Mouse (Mus musculus) E14TG2a.4 (cell line): Measurements from ENCODE around the gene Rpa1.

Experiments used
- H3K27me3 ChIP-seq: 2 replicates; pipeline ENCODE4 v1.6.1; 2014; ENCODE audit warnings: low read length, control low read depth; ENCODE audit not compliant: insufficient read depth
- H3K36me3 ChIP-seq: 2 replicates; pipeline ENCODE4 v1.6.1; 2014; ENCODE audit warnings: low read length, control low read depth; ENCODE audit not compliant: insufficient read depth
- H3K4me1 ChIP-seq: replicated peaks from 2 replicates; pipeline ENCODE4 v1.6.1; 2014; ENCODE audit warnings: low read depth, low read length, control low read depth
- H3K4me3 ChIP-seq: replicated peaks from 2 replicates; pipeline ENCODE4 v1.5.1; 2014; ENCODE audit warnings: mild to moderate bottlenecking, low read length
- H3K9me3 ChIP-seq: 2 replicates; pipeline ENCODE4 v1.6.1; 2014; ENCODE audit warnings: low read length, control low read depth
- CTCF ChIP-seq: conservative IDR thresholded peaks from 2 replicates; pipeline ENCODE4 v1.5.1; 2014; ENCODE audit warnings: low read length
- NANOG ChIP-seq: IDR thresholded peaks from 2 replicates; pipeline ENCODE4 v1.6.1; 2014; ENCODE audit warnings: borderline replicate concordance, low read length, mixed read lengths
- POU5F1 ChIP-seq: IDR thresholded peaks from 2 replicates; pipeline ENCODE4 v1.6.1; 2014; ENCODE audit warnings: low read length, borderline replicate concordance

Gene Rpa1

DNA sequence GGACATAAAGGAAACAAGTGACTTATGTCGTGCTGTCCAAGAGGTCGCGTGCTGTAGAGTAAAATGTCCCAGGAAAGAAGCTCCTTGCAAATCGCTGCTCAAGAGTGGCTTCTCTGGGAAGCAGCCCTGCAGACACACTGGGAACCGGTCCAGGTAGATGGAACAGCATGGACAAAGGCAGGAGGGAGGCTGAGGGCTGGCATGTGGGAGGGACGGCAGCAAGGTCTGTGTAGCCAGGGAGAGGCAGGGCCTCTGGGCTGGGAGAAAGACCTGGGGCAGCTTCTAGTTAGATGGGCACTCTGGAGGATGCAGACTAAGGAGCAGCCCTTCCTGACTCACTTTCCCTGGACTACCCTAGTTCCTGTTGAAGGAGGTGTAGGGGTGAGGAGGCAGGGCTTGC lies 88.7 kb downstream of the Rpa1 start:
- H3K9me3 ChIP-seq: no peaks in the 10 kb centered on the region
- TF ChIP-seq POU5F1: no peak
- TF ChIP-seq CTCF: no peak
- TF ChIP-seq NANOG: no peak
- no peaks in the 10 kb centered on the region for H3K36me3 ChIP-seq
- no peak overlapping the region for H3K4me3 ChIP-seq
- peaks cover 16% of the 10 kb centered on the region for H3K4me1 ChIP-seq
- peaks cover 51% of the 10 kb centered on the region for H3K27me3 ChIP-seq

DNA sequence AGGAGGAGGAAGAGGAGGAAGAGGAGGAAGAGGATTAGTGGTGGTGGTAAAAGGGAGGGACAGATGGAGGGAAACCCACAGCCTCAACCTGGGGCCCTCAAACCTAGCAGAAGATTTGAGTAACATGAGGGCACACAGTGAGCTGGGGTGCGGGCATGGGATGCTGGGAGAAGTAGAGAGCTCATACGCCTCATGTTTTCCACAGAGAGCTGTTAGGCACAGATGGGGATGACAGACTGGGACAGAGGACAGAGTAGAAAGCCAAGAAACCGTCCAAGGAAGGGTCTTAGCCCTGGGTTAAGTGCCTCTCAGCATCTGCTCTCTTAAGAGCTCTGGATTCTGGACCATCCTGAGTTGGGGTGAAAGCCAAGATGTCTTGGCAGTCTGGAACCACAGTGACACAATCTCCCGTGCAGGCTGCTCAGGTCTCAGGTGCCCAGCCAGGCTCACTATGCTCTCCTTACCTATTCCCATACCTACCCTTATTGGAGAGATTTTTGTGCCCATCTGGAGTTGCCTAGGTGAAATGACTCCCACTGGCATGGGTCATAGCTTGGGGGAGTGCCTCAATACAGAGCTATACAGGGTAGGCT lies 91.0 kb downstream of the Rpa1 start:
- TF ChIP-seq POU5F1 (no peak), CTCF (no peak), NANOG (no peak)
- H3K4me3 ChIP-seq: no peak overlapping the region
- peaks cover 23% of the 10 kb centered on the region for H3K4me1 ChIP-seq
- H3K9me3 ChIP-seq: no peaks in the 10 kb centered on the region
- H3K27me3 ChIP-seq: peaks cover 43% of the 10 kb centered on the region
- H3K36me3 ChIP-seq: no peaks in the 10 kb centered on the region

DNA sequence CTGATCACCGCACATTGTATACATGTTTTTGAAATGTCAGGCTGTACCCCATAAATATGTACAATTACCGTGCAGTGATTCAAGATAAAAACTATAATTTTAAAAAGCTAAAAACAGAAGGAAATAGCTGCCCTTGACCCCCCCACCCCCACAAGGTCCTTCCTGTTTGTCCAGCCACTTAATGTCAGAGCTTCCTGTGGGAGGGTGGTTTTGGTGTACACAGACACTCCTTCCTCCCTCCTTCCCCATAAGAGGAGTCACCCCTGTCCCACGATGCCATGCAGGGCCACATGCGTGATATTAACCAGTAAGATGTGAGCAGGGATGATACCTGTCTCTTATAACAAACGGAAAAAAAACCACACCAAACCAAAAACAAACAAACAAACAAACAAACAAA lies 92.8 kb downstream of the Rpa1 start:
- peaks cover 33% of the 10 kb centered on the region for H3K4me1 ChIP-seq
- TF ChIP-seq POU5F1 (no peak), NANOG (no peak), CTCF (no peak)
- H3K27me3 ChIP-seq: peaks cover 33% of the 10 kb centered on the region
- no peaks in the 10 kb centered on the region for H3K9me3 ChIP-seq
- no peaks in the 10 kb centered on the region for H3K36me3 ChIP-seq
- no peak overlapping the region for H3K4me3 ChIP-seq

DNA sequence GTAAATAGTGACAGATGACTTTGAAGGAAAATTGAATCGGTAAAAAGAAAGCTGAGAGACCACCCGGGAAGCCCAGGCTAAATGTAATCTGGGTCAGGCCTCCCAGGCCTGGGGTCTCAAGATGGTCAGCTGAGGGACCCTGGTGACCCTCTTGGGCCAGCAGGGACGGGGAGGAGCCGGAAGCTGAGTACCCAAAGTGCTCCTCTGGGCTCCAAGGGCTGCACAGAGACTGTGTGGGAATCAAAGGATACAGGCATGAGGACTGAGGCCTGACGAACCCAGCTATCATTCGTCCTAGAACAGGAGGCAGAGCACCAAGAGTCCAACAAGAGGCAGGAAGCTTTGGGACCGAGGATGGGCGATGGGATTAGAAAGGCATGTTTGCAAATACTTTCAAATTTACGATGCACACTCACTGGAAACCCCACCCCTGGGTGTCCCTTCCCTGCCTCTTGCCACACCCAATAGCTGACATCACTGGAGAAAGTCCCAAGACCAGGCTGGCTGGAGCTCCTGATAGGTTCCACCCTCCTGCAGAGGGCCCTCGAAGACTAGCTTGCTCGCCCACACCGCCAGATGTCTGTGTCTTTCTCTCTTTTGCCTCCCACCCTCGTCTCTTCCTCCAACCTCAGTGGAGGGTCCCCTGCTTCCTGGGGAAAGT lies 93.7 kb downstream of the Rpa1 start:
- Histone ChIP-seq H3K4me3 (no peak overlapping the region), H3K4me1 (peaks cover 42% of the 10 kb centered on the region), H3K9me3 (no peaks in the 10 kb centered on the region), H3K36me3 (no peaks in the 10 kb centered on the region), H3K27me3 (peaks cover 34% of the 10 kb centered on the region)
- TF ChIP-seq POU5F1: no peak
- no peak for TF ChIP-seq NANOG
- no peak for TF ChIP-seq CTCF

DNA sequence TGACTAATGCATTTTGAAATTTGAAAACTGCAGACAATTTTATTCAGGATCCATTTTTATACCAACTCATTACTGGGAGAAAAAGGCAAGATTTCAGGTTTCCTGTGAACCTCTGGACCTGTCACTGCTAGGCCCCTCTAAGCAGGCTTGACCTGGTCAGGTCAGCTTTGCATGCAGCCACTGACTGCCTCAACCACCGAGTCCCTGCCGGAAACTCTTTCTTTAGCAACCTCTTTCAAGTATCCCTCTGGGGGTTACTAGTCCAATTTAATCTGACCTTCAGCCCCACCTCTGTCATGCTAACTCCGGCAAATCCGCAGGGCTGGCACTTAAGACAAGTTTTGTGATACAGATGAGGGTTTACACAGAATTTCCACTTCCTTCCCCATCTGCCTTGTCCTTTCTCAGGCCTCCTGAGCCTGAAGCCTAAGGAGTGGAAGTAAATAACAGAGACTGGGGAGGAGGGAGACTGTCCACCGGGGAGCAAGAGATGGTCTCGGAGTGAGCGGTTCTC lies 96.5 kb downstream of the Rpa1 start:
- Histone ChIP-seq H3K9me3 (no peaks in the 10 kb centered on the region), H3K36me3 (no peaks in the 10 kb centered on the region), H3K4me1 (peaks cover 63% of the 10 kb centered on the region), H3K27me3 (peaks cover 28% of the 10 kb centered on the region), H3K4me3 (no peak overlapping the region)
- peak; percentile 39; the same call in 1 of the 2 replicates for TF ChIP-seq NANOG
- no peak for TF ChIP-seq CTCF
- TF ChIP-seq POU5F1: no peak

DNA sequence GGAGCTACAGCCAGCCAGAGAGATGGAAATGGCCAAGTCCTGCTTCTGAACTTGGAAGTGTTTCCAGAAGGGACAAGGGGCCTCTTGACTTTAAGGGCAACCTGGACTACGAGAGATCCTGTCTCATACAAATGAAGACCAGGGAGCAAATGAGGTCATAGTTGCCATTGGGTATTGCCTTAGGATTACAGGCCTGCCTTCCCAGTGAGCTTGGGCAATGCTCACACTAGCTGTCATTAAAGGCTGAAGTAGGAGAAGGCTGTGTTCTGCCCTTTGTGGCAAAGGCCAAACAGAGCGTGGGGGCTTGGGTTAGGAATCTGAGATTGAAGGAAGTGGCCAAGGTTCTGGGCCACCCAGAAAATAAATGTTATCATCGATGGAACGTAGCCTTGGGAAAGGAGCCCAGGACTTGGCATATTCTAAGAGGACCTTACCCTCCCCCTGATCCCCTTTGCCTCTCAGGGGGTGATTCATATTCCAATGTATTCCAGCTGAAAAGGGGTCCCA lies 97.1 kb downstream of the Rpa1 start:
- no peaks in the 10 kb centered on the region for H3K9me3 ChIP-seq
- no peak overlapping the region for H3K4me3 ChIP-seq
- no peaks in the 10 kb centered on the region for H3K36me3 ChIP-seq
- peaks cover 68% of the 10 kb centered on the region for H3K4me1 ChIP-seq
- TF ChIP-seq CTCF: no peak
- TF ChIP-seq NANOG: no peak
- TF ChIP-seq POU5F1: no peak
- peaks cover 25% of the 10 kb centered on the region for H3K27me3 ChIP-seq

DNA sequence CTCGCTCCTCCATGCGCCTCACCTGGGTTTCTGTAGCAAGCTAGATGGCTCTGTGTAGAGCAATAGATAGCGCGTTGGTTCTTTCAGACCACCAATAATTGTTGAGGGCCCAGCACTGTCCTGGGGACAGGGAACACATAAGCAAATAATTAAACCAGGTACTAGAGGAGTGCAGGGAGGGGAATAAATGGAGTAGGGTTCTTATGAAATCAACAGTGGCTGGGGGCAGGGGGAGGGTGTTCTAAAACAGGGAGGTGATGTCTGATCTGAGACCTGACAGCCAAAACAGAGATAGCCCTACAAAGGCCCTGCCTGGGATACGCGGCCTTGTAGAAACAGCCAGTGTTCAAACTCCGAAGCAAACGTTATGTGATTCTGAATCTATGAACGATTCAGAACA lies 98.5 kb downstream of the Rpa1 start:
- TF ChIP-seq NANOG: no peak
- no peak for TF ChIP-seq POU5F1
- no peak for TF ChIP-seq CTCF
- Histone ChIP-seq H3K27me3 (peaks cover 31% of the 10 kb centered on the region), H3K4me3 (no peak overlapping the region), H3K36me3 (no peaks in the 10 kb centered on the region), H3K4me1 (peaks cover 79% of the 10 kb centered on the region), H3K9me3 (no peaks in the 10 kb centered on the region)
